Mouse (Mus musculus) spleen, embryonic (tissue): Measurements from ENCODE around the gene Nlrp9b.
"Not testable (repeated sequence)": the region's sequence is repeated elsewhere in the genome, so short reads cannot be mapped to it uniquely, and the experiment has no call there.

ENCODE experiments used
- CTCF ChIA-PET: fragments of 350-600 bp; sonication (Branson Sonifier 250); formaldehyde crosslinking; loops from one replicate; lab custom pipeline; 2022; lab: Charles Lee

Gene Nlrp9b

GRCm38 (mm10) chr7:19991165-19991564, at the start of gene Nlrp9b:
Nlrp9b (plus strand) TSS chr7:19991465.
- CTCF ChIA-PET = not testable (repeated sequence)

GRCm38 (mm10) chr7:19944709-19945108, 46.6 kb upstream of the Nlrp9b start:
- CTCF ChIA-PET = no interaction called here

- CTCF ChIA-PET = interaction anchor here (0.6 kb wide), 1 partner anchor 163 kb away, joined by 3 read pairs; no protein-coding TSS in a partner anchor
These were observed 46.1 kb upstream of the Nlrp9b start for GRCm38 (mm10) chr7:19945201-19945600.

GRCm38 (mm10) chr7:19945821-19946515, 45.3 kb upstream of the Nlrp9b start:
- CTCF ChIA-PET = interaction anchor here (0.6 kb wide), 1 partner anchor 164 kb away, joined by 3 read pairs; no protein-coding TSS in a partner anchor

GRCm38 (mm10) chr7:19948956-19949355, 42.3 kb upstream of the Nlrp9b start:
- CTCF ChIA-PET = no interaction called here

GRCm38 (mm10) chr7:19949996-19950395, 41.3 kb upstream of the Nlrp9b start:
- CTCF ChIA-PET = no interaction called here

- CTCF ChIA-PET = no interaction called here
These were observed 40.7 kb upstream of the Nlrp9b start, which contains the start of gene Igsf23 for GRCm38 (mm10) chr7:19950589-19950988. Igsf23 (minus strand) TSS chr7:19950756.

- CTCF ChIA-PET = interaction anchor here (0.6 kb wide), 1 partner anchor 42 kb away, joined by 3 read pairs; no protein-coding TSS in a partner anchor
These were observed 38.8 kb upstream of the Nlrp9b start for GRCm38 (mm10) chr7:19952320-19952986.

- CTCF ChIA-PET = interaction anchor here (0.6 kb wide), 1 partner anchor 42 kb away, joined by 3 read pairs; no protein-coding TSS in a partner anchor
These were observed 38.2 kb upstream of the Nlrp9b start for GRCm38 (mm10) chr7:19953054-19953453.

GRCm38 (mm10) chr7:19955861-19956260, 35.4 kb upstream of the Nlrp9b start:
- CTCF ChIA-PET = interaction anchor here (0.7 to 1.2 kb wide), 2 partner anchors 44 to 172 kb away, joined by 5 read pairs; no protein-coding TSS in a partner anchor

GRCm38 (mm10) chr7:19956341-19956781, 34.9 kb upstream of the Nlrp9b start:
- CTCF ChIA-PET = interaction anchor here (0.6 to 1.2 kb wide), 3 partner anchors 45 to 173 kb away, joined by 3 to 5 read pairs (median 5); no protein-coding TSS in a partner anchor

GRCm38 (mm10) chr7:19962423-19962822, 28.8 kb upstream of the Nlrp9b start:
- CTCF ChIA-PET = no interaction called here

GRCm38 (mm10) chr7:19964985-19965579, 26.2 kb upstream of the Nlrp9b start, which contains the start of gene Ceacam20:
Ceacam20 (plus strand) TSS chr7:19965412.
- CTCF ChIA-PET = no interaction called here

- CTCF ChIA-PET = no interaction called here
These were observed 22.2 kb upstream of the Nlrp9b start for GRCm38 (mm10) chr7:19969106-19969505.

GRCm38 (mm10) chr7:19969541-19970090, 21.6 kb upstream of the Nlrp9b start:
- CTCF ChIA-PET = no interaction called here

- CTCF ChIA-PET = no interaction called here
These were observed 21.1 kb upstream of the Nlrp9b start for GRCm38 (mm10) chr7:19970196-19970595.

GRCm38 (mm10) chr7:19971516-19971915, 19.7 kb upstream of the Nlrp9b start:
- CTCF ChIA-PET = no interaction called here

- CTCF ChIA-PET = not testable (repeated sequence)
These were observed 5.5 kb downstream of the Nlrp9b start for GRCm38 (mm10) chr7:19996721-19997120.

GRCm38 (mm10) chr7:20009987-20010386, 18.7 kb downstream of the Nlrp9b start:
- CTCF ChIA-PET = interaction anchor here (0.7 kb wide), 1 partner anchor 13 kb away, joined by 3 read pairs; no protein-coding TSS in a partner anchor

GRCm38 (mm10) chr7:20064100-20064499, 72.8 kb downstream of the Nlrp9b start:
- CTCF ChIA-PET = not testable (repeated sequence)

- CTCF ChIA-PET = not testable (repeated sequence)
These were observed 86.9 kb downstream of the Nlrp9b start for GRCm38 (mm10) chr7:20078118-20078517.
